Mouse (Mus musculus) midbrain, postnatal 0 days (tissue): ENCODE data around the gene 4930572O03Rik. TPM values are rescaled to one million over a fixed set of nuclear protein-coding genes. Genes with fewer than 3 reads are reported as not detected.
"Not testable (repeated sequence)": the region's sequence is repeated elsewhere in the genome, so short reads cannot be mapped to it uniquely, and the experiment has no call there.

Experiments used
- ATAC-seq: fragments of 200-750 bp; cut with Nextera tagmentation; 2 replicates; pipeline ENCODE4 v1.8.0; 2017; ENCODE audit warnings: moderate number of reproducible peaks, mild to moderate bottlenecking, moderate TSS enrichment, moderate library complexity; ENCODE audit not compliant: low FRiP score
- DNase-seq: peaks from one replicate; pipeline ENCODE4 v3.0.0-alpha.2; 2015; ENCODE audit warnings: low spot score
- H3K27ac ChIP-seq: fragments of 300-500 bp; sonication (generic); 2 replicates; pipeline ENCODE4 v1.5.1; 2014; ENCODE audit warnings: low read depth, mild to moderate bottlenecking, low read length, mixed read lengths
- H3K27me3 ChIP-seq: fragments of 300-500 bp; sonication (generic); 2 replicates; pipeline ENCODE4 v1.6.1; 2014; ENCODE audit warnings: low read length, control low read depth, mixed read lengths; ENCODE audit not compliant: insufficient read depth
- H3K36me3 ChIP-seq: fragments of 300-500 bp; sonication (generic); 2 replicates; pipeline ENCODE4 v1.6.1; 2014; ENCODE audit warnings: low read length, control low read depth, mixed read lengths; ENCODE audit not compliant: insufficient read depth
- H3K4me1 ChIP-seq: fragments of 300-500 bp; sonication (generic); 2 replicates; pipeline ENCODE4 v1.6.1; 2014; ENCODE audit warnings: mild to moderate bottlenecking, control low read depth, antibody characterized with exemption, low read length, mixed read lengths; ENCODE audit not compliant: insufficient read depth
- H3K4me2 ChIP-seq: fragments of 300-500 bp; sonication (generic); 2 replicates; pipeline ENCODE4 v1.6.1; 2014; ENCODE audit warnings: low read depth, mild to moderate bottlenecking, low read length, mixed read lengths; ENCODE audit not compliant: poor library complexity, severe bottlenecking
- H3K4me3 ChIP-seq: fragments of 300-500 bp; sonication (generic); 2 replicates; pipeline ENCODE4 v1.5.1; 2014; ENCODE audit warnings: low read depth, mild to moderate bottlenecking, low read length, moderate library complexity
- H3K9ac ChIP-seq: fragments of 300-500 bp; sonication (generic); replicated peaks from 2 replicates; pipeline ENCODE4 v1.6.1; 2014; ENCODE audit warnings: mild to moderate bottlenecking, low read length, moderate library complexity, mixed read lengths; ENCODE audit not compliant: poor library complexity, severe bottlenecking
- H3K9me3 ChIP-seq: fragments of 300-500 bp; sonication (generic); 2 replicates; pipeline ENCODE4 v1.6.1; 2016; ENCODE audit warnings: low read length, control low read depth
- CTCF ChIP-seq: IDR thresholded peaks from 2 replicates; pipeline ENCODE4 v1.5.1; 2016; ENCODE audit warnings: antibody characterized with exemption, mild to moderate bottlenecking
- WGBS: fragments of 180-500 bp; shearing (Covaris S2); extraction: QIAGEN DNeasy Blood & Tissue Kit; methylation state at CpG from one replicate; pipeline ENCODE4 v1.1.7; 2014; 5-methylcytosine and 5-hydroxymethylcytosine counted together
- polyA plus RNA-seq: library from polyadenylated mRNA; unstranded; fragments of >200 nt; fragmentation: Nextera tagmentation; extraction: Ambion mirVana; gene quantifications from 2 replicates; pipeline ENCODE4 v1.2.1, GENCODE M21; 2015
- total RNA-seq: library from RNA; depleted of rRNA; stranded (reverse); fragments of >200 nt; gene quantifications from 2 replicates; pipeline ENCODE4 v1.2.3, GENCODE M21; 2014; rRNA removed

Gene 4930572O03Rik
- total and polyA plus RNA-seq, 2 experiments from 2014 or later: not detected

GRCm38 (mm10) chr5:15610695-15611094, 46.2 kb downstream of the 4930572O03Rik start:
- 4% methylated on average over 1 of the region's 1 CpGs for WGBS
- H3K9me3 ChIP-seq, H3K27ac ChIP-seq, H3K4me2 ChIP-seq, H3K27me3 ChIP-seq, H3K9ac ChIP-seq, H3K36me3 ChIP-seq, ATAC-seq, H3K4me3 ChIP-seq, H3K4me1 ChIP-seq: not testable (repeated sequence)
- DNase-seq: peak; percentile 49
- TF ChIP-seq CTCF: peak; percentile 62

GRCm38 (mm10) chr5:15606677-15607076, 50.2 kb downstream of the 4930572O03Rik start:
- H3K36me3 ChIP-seq, H3K4me3 ChIP-seq, H3K9me3 ChIP-seq, H3K27me3 ChIP-seq, H3K9ac ChIP-seq, DNase-seq, H3K4me2 ChIP-seq, H3K27ac ChIP-seq, H3K4me1 ChIP-seq: not testable (repeated sequence)
- ATAC-seq: peak; percentile 80
- WGBS: 77% methylated on average over 5 of the region's 6 CpGs

- ATAC-seq, H3K36me3 ChIP-seq, DNase-seq, H3K4me2 ChIP-seq, H3K27me3 ChIP-seq, H3K4me3 ChIP-seq, H3K4me1 ChIP-seq, H3K27ac ChIP-seq, H3K9ac ChIP-seq: not testable (repeated sequence)
- whole genome bisulfite sequencing: 74% methylated on average over 8 of the region's 8 CpGs
- peaks cover 12% of the 10 kb centered on the region for H3K9me3 ChIP-seq
Observed at GRCm38 (mm10) chr5:15603585-15603984, 53.3 kb downstream of the 4930572O03Rik start.

GRCm38 (mm10) chr5:15603008-15603407, 53.9 kb downstream of the 4930572O03Rik start:
- not testable (repeated sequence) for H3K36me3 ChIP-seq, DNase-seq, H3K4me3 ChIP-seq, ATAC-seq, H3K27me3 ChIP-seq, H3K4me1 ChIP-seq, H3K27ac ChIP-seq, H3K9ac ChIP-seq, H3K4me2 ChIP-seq
- 47% methylated on average over 2 of the region's 2 CpGs for WGBS
- H3K9me3 ChIP-seq: peaks cover 15% of the 10 kb centered on the region

GRCm38 (mm10) chr5:15602424-15602947, 54.4 kb downstream of the 4930572O03Rik start:
- H3K4me3 ChIP-seq, ATAC-seq, H3K9ac ChIP-seq, H3K27me3 ChIP-seq, H3K27ac ChIP-seq, H3K36me3 ChIP-seq, H3K4me2 ChIP-seq, H3K4me1 ChIP-seq: not testable (repeated sequence)
- H3K9me3 ChIP-seq: peaks cover 15% of the 10 kb centered on the region
- WGBS: 59% methylated on average over 3 of the region's 3 CpGs
- peak; percentile 2 for DNase-seq

Other genes with a start within 250 kb of the 4930572O03Rik start
- not detected in 2 replicates for gene Gm21149, start 180.5 kb downstream of the 4930572O03Rik start, total RNA-seq
- gene Gm21149, start 180.5 kb downstream of the 4930572O03Rik start, polyA plus RNA-seq: not detected in 2 replicates
- not detected in 2 replicates for gene Gm21190, start 127.8 kb downstream of the 4930572O03Rik start, total RNA-seq
- gene Gm21190, start 127.8 kb downstream of the 4930572O03Rik start, polyA plus RNA-seq: not detected in 2 replicates
- not detected in 2 replicates for gene Gm21083, start 79.7 kb downstream of the 4930572O03Rik start, total RNA-seq
- gene Gm21083, start 79.7 kb downstream of the 4930572O03Rik start, polyA plus RNA-seq: not detected in 2 replicates
- not detected in 2 replicates for gene Speer4d, start 38.0 kb downstream of the 4930572O03Rik start, total RNA-seq
- gene Speer4d, start 38.0 kb downstream of the 4930572O03Rik start, polyA plus RNA-seq: not detected in 2 replicates
- not detected in 2 replicates for gene Speer4c, start 57.2 kb upstream of the 4930572O03Rik start, total RNA-seq
- 0.20 TPM in 1 of 2 replicates, not detected in the other for gene Speer4c, start 57.2 kb upstream of the 4930572O03Rik start, polyA plus RNA-seq